Mouse (Mus musculus) small intestine, adult 2 months (tissue): ENCODE measurements around the gene Ipo7. TPM values are rescaled to one million over a fixed set of nuclear protein-coding genes. Genes with fewer than 3 reads are reported as not detected.

Source experiments
- H3K27ac ChIP-seq: fragments of 200-500 bp; 2 replicates; pipeline ENCODE4 v1.5.1; 2012; ENCODE audit warnings: low read depth, low read length, control low read depth, inconsistent platforms; ENCODE audit not compliant: insufficient read depth
- H3K27me3 ChIP-seq: fragments of 200-500 bp; 2 replicates; pipeline ENCODE4 v1.6.1; 2012; ENCODE audit warnings: mild to moderate bottlenecking, moderate library complexity, low read length, inconsistent platforms; ENCODE audit not compliant: control insufficient read depth, insufficient read depth
- H3K36me3 ChIP-seq: fragments of 200-500 bp; 2 replicates; pipeline ENCODE4 v1.6.1; 2012; ENCODE audit warnings: mild to moderate bottlenecking, low read length, control low read depth, inconsistent platforms; ENCODE audit not compliant: control insufficient read depth, insufficient read depth
- H3K4me1 ChIP-seq: fragments of 200-500 bp; 2 replicates; pipeline ENCODE4 v1.6.1; 2012; ENCODE audit warnings: low read length, inconsistent platforms, mixed read lengths; ENCODE audit not compliant: control insufficient read depth, insufficient read depth, insufficient read length
- H3K4me3 ChIP-seq: fragments of 200-500 bp; 2 replicates; pipeline ENCODE4 v1.5.1; 2012; ENCODE audit warnings: low read depth, mild to moderate bottlenecking, control low read depth, inconsistent platforms, low read length, moderate library complexity
- CTCF ChIP-seq: fragments of 200-500 bp; IDR thresholded peaks from 2 replicates; pipeline ENCODE4 v1.5.1; 2012; ENCODE audit warnings: low read depth, mild to moderate bottlenecking, control low read depth, inconsistent platforms, low read length, moderate library complexity, mixed read lengths; ENCODE audit not compliant: insufficient replicate concordance, insufficient read length; ENCODE audit errors: extremely low read depth
- POLR2A ChIP-seq: fragments of 200-500 bp; IDR thresholded peaks from 2 replicates; pipeline ENCODE4 v1.6.1; 2012; ENCODE audit warnings: low read depth, mild to moderate bottlenecking, control low read depth, inconsistent platforms, low read length, moderate library complexity
- WGBS: fragments of 180-500 bp; shearing (Covaris S2); methylation state at CpG from one replicate; pipeline ENCODE4 v1.1.7; 2018; 5-methylcytosine and 5-hydroxymethylcytosine counted together
- polyA plus RNA-seq: library from polyadenylated mRNA; depleted of rRNA; stranded (reverse); fragments of >200 nt; gene quantifications from 2 replicates; pipeline ENCODE4 v1.2.3, GENCODE M21; 2012; rRNA removed

Gene Ipo7
- polyA plus RNA-seq, 1 experiment = 11.0 TPM

GRCm38 (mm10) chr7:110101266-110101665 lies 83.2 kb downstream of the Ipo7 start:
- no peak overlapping the region for H3K27ac ChIP-seq
- H3K4me3 ChIP-seq = no peak overlapping the region
- WGBS = 75% methylated on average over 5 of the region's 5 CpGs
- TF ChIP-seq POLR2A = no peak
- no peak for TF ChIP-seq CTCF
- peaks cover 14% of the 10 kb centered on the region; the same call in 1 of the 2 replicates for H3K4me1 ChIP-seq
- 0 out of 2 replicates have a peak, but pooled peaks cover 1% of the 10 kb centered on the region for H3K36me3 ChIP-seq
- H3K27me3 ChIP-seq = no peaks in the 10 kb centered on the region

GRCm38 (mm10) chr7:110105041-110105440 lies 87.0 kb downstream of the Ipo7 start:
- WGBS = 72% methylated on average over 5 of the region's 5 CpGs
- Histone ChIP-seq H3K27me3 (no peaks in the 10 kb centered on the region), H3K36me3 (no peaks in the 10 kb centered on the region), H3K27ac (no peak overlapping the region), H3K4me1 (peaks cover 7% of the 10 kb centered on the region; the same call in 1 of the 2 replicates), H3K4me3 (no peak overlapping the region)
- TF ChIP-seq CTCF = no peak
- no peak for TF ChIP-seq POLR2A

Other genes starting within 250 kb of the Ipo7 start
- gene Nrip3, start 236.2 kb upstream of the Ipo7 start, polyA plus RNA-seq = 0.04 and 1.1 TPM in 2 replicates
- gene Scube2, start 152.6 kb upstream of the Ipo7 start, polyA plus RNA-seq = 1.2 and 1.6 TPM in 2 replicates
- 8.6 and 11.7 TPM in 2 replicates for gene Dennd5a, start 57.8 kb upstream of the Ipo7 start, polyA plus RNA-seq
- gene Tmem41b, start 31.3 kb upstream of the Ipo7 start, polyA plus RNA-seq = 19.8 and 39.7 TPM in 2 replicates
- 7.9 and 13.8 TPM in 2 replicates for gene Zfp143, start 42.9 kb downstream of the Ipo7 start, polyA plus RNA-seq
- gene Wee1, start 103.8 kb downstream of the Ipo7 start, polyA plus RNA-seq = 3.6 and 8.3 TPM in 2 replicates
- 4.3 and 9.7 TPM in 2 replicates for gene Swap70, start 203.4 kb downstream of the Ipo7 start, polyA plus RNA-seq